In genomic region chr3:139042433-139042854, GRCm38 (mm10) we compare ENCODE assay signal across 9 mouse cellular contexts. TPM values are rescaled to one million over a fixed set of nuclear protein-coding genes. Genes with fewer than 3 reads are reported as not detected.
DNase-seq lines count a peak whose midpoint lies in the region; ATAC-seq and TF ChIP-seq lines count a peak whose summit lies in the region.
"Had no signal": no experiment of that assay in that cellular context is flagged by ENCODE, and none has a peak within 500 bp of the region (broad histone marks: within the 10 kb centered on the region; RNA-seq: fewer than 3 reads in every experiment).

No protein-coding gene starts in this region.

- TF ChIP-seq CTCF in kidney, adult 2 months (conservative IDR thresholded peaks at IDR 0.05; ENCODE audit: insufficient read depth, insufficient read length, low read depth, low read length): no peak

- no peaks in the 10 kb centered on the region for H3K27me3 ChIP-seq in kidney, adult 2 months (replicated peaks; ENCODE audit: control insufficient read depth, insufficient read depth, low read length)

- 0 out of 2 replicates have a peak overlapping the region, but pooled peaks have one; percentile 1 for H3K27ac ChIP-seq in kidney, adult 2 months (ENCODE audit: insufficient read depth, low read depth, low read length)
- H3K27ac ChIP-seq in brown adipose tissue, adult 24 weeks (replicated peaks; ENCODE audit: low read depth, low read length): peak overlapping the region; percentile 80

- no peaks in the 10 kb centered on the region for H3K36me3 ChIP-seq in kidney, adult 2 months (ENCODE audit: control insufficient read depth, insufficient read depth, low read length)

- H3K4me1 ChIP-seq in kidney, adult 2 months (ENCODE audit: control insufficient read depth, insufficient read depth, low read length): peaks cover 3% of the 10 kb centered on the region; the same call in 1 of the 2 replicates
- H3K4me1 ChIP-seq in brown adipose tissue, adult 24 weeks (ENCODE audit: control insufficient read depth, insufficient read depth, insufficient read length, low read length): peaks cover 12% of the 10 kb centered on the region

- intact Hi-C loops in left cerebral cortex, postnatal 14 days (cut with DNase I): no loop called here

- H3K4me3 ChIP-seq in kidney, adult 2 months (ENCODE audit: insufficient read depth, low read depth, low read length): no peak overlapping the region
- no peak overlapping the region for H3K4me3 ChIP-seq in brown adipose tissue, adult 24 weeks (ENCODE audit: insufficient read depth, low read depth, low read length)

- ATAC-seq in megakaryocyte, adult 5-6 weeks (ENCODE audit: poor library complexity, severe bottlenecking): peak; percentile 77

- WGBS in kidney, adult 2 months: 43% methylated on average over 3 of the region's 3 CpGs

- TF ChIP-seq POLR2A in kidney, adult 2 months (IDR thresholded peaks at IDR 0.05; ENCODE audit: low read depth, low read length): no peak

- peak; percentile 36 for DNase-seq in kidney, adult 2 months
- DNase-seq in kidney, postnatal 25 days: no peak
- DNase-seq in A20 (ENCODE audit: low read depth, low spot score): peak; percentile 46
- no peak for DNase-seq in Muller cell, postnatal 12 days (ENCODE audit: inconsistent ontology term)
- DNase-seq in adrenal gland, postnatal 10 days: no peak
- DNase-seq in left cerebral cortex, postnatal 14 days (ENCODE audit: low spot score in 2 of 2): no peak
- DNase-seq: right cerebral cortex, postnatal 14 days had no signal

RNA-seq across cellular contexts. Expression of gene Rap1gds1, which starts 32.6 kb away (rescaled TPM):
- polyA plus RNA-seq in kidney, adult 2 months (2012; rRNA removed): 20.1 and 26.2 TPM in 2 replicates
- polyA plus RNA-seq in brown adipose tissue, adult 24 weeks (2012; ENCODE audit: insufficient read depth, insufficient read length, missing spikeins): 38.2 and 39.8 TPM in 2 replicates
- total RNA-seq in megakaryocyte, adult 5-6 weeks (2015): 66.8 and 70.0 TPM in 2 replicates
- total RNA-seq in megakaryocyte, adult 5-6 weeks (2017): 34.1 and 45.3 TPM in 2 replicates
- 10 to 100 TPM; 49.7 to 59.1 TPM for total RNA-seq in adrenal gland, postnatal 10 days (2021)
- total RNA-seq in left cerebral cortex, postnatal 14 days (2021): 100 to 1,000 TPM; 292 to 301 TPM

Comparison
In these comparisons a context has a peak if more than half of its experiments do, and no peak if none do; other contexts are left out.
1. DNase-seq: peak in kidney, adult 2 months (single experiment) and A20 (single experiment); none in kidney, postnatal 25 days (0 of 2), Muller cell, postnatal 12 days (single experiment), adrenal gland, postnatal 10 days (single experiment) and left cerebral cortex, postnatal 14 days (0 of 2).
2. RNA of gene Rap1gds1, which starts 32.6 kb away (total RNA-seq): 292 to 301 TPM in left cerebral cortex, postnatal 14 days; 34.1 to 70.0 TPM in megakaryocyte, adult 5-6 weeks and 49.7 to 59.1 TPM in adrenal gland, postnatal 10 days; every median in the first group is over 4 times any median in the second.